Mouse (Mus musculus): ENCODE results near the gene Barhl2. TPM values are rescaled to one million over a fixed set of nuclear protein-coding genes. Genes with fewer than 3 reads are reported as not detected.

Gene Barhl2
- polyA plus RNA-seq, 1 experiment: 0.03 TPM

DNA sequence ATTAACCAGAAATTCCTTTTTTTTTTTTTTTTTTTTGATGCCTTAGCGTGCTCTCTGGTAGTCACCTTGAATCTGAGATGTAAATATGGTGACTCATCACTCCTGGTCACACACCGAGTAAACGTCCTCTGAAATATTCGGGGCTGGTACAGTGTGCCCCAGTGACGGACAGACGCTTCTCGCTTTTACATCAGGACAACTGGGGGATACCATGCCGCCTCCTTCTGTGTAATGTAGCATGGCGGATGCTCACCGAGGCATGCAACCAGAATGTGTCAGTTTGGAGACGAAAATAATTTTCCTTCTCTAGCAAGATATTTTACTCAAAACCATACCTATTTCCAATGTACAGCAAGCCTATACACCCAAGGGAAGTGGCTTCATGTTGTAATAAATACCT is 37.6 kb downstream of the Barhl2 start:
- H3K4me1 ChIP-seq: no peaks in the 10 kb centered on the region
- no peaks in the 10 kb centered on the region for H3K36me3 ChIP-seq (replicated peaks; ENCODE audit: low read length)
- TF ChIP-seq FLI1 (IDR thresholded peaks at IDR 0.05; ENCODE audit: low read length): no peak
- no peak for TF ChIP-seq GATA1 (IDR thresholded peaks at IDR 0.05; ENCODE audit: borderline replicate concordance, low read length)
- no peaks in the 10 kb centered on the region for H3K9me3 ChIP-seq
- no peak overlapping the region for H3K4me3 ChIP-seq (replicated peaks)
- no peaks in the 10 kb centered on the region for H3K27me3 ChIP-seq (replicated peaks)

DNA sequence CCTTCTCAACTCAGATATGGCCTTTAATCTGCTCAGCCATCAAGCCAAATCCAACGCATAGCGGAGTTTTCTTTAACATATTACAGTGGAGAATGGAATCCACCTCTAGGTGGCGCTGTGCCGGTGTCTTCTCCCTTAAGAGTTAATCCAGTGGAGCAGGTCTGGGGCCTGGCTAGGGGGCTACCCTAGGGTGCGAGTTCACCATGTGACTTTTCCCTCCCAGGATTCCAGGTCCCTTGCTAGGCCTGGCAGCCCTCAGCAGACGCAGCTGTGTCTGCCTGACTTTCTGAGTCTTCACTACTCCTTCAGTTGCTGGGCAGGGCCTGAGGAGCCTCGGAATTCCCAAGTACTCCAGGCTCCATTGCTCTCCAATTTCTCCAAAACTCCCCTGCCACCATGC is 40.8 kb downstream of the Barhl2 start:
- Histone ChIP-seq H3K9me3 (no peaks in the 10 kb centered on the region), H3K36me3 (replicated peaks; ENCODE audit: low read length) (no peaks in the 10 kb centered on the region), H3K27me3 (replicated peaks) (no peaks in the 10 kb centered on the region), H3K4me1 (peaks cover 3% of the 10 kb centered on the region; the same call in 1 of the 2 replicates), H3K4me3 (replicated peaks) (no peak overlapping the region)
- TF ChIP-seq GATA1 (IDR thresholded peaks at IDR 0.05; ENCODE audit: borderline replicate concordance, low read length) (no peak), FLI1 (IDR thresholded peaks at IDR 0.05; ENCODE audit: low read length) (no peak)

DNA sequence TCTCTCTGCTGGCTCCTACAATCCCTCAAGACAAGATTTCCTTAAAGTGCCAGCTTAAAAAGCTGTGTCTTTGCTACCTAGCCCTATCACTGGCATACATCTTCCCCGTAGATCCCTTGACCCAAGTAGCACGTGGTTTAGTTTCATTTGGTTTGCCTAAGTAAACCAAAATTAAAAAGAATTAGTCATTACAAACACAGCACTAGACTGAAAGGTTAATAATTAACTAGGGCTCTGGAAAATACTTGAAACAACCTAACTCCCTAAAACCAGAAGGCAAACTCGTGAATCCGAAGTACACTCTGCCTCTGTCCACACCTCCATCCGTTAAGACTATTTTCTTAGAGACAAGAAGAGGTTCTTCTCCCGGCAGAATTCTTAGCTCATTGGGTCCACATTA is 41.4 kb downstream of the Barhl2 start:
- H3K9me3 ChIP-seq: 0 out of 2 replicates have a peak, but pooled peaks cover 2% of the 10 kb centered on the region

DNA sequence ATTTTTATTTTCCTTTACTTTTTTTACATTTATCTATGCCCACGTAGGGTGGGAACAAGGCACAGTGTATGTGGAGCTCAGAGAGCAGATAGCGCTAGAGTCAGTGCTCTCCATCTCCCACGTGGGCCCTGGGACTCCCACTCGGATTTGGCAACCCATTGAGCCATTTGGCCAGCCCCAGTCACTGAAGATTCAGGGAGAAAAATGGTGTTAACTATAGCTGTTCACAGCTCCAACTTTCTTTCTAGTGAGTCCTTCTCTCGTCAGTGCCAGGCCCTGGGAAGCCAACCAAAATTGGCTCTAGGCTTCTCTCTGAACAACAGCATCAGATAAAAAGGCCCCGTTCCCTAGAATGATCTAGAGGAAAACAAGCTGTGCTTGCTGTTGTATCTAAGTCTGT is 42.2 kb downstream of the Barhl2 start:
- H3K4me3 ChIP-seq (replicated peaks): no peak overlapping the region
- peaks cover 3% of the 10 kb centered on the region; the same call in 1 of the 2 replicates for H3K4me1 ChIP-seq
- 0 out of 2 replicates have a peak, but pooled peaks cover 4% of the 10 kb centered on the region for H3K9me3 ChIP-seq
- TF ChIP-seq GATA1 (IDR thresholded peaks at IDR 0.05; ENCODE audit: borderline replicate concordance, low read length): no peak
- no peak for TF ChIP-seq FLI1 (IDR thresholded peaks at IDR 0.05; ENCODE audit: low read length)
- no peaks in the 10 kb centered on the region for H3K27me3 ChIP-seq (replicated peaks)
- H3K36me3 ChIP-seq (replicated peaks; ENCODE audit: low read length): no peaks in the 10 kb centered on the region

More for the DNA sequence above, 41.4 kb downstream of the Barhl2 start:
- no peaks in the 10 kb centered on the region for H3K27me3 ChIP-seq (replicated peaks)
- H3K36me3 ChIP-seq (replicated peaks; ENCODE audit: low read length): no peaks in the 10 kb centered on the region
- peaks cover 3% of the 10 kb centered on the region; the same call in 1 of the 2 replicates for H3K4me1 ChIP-seq
- TF ChIP-seq FLI1 (IDR thresholded peaks at IDR 0.05; ENCODE audit: low read length) (no peak), GATA1 (IDR thresholded peaks at IDR 0.05; ENCODE audit: borderline replicate concordance, low read length) (no peak)
- H3K4me3 ChIP-seq (replicated peaks): no peak overlapping the region

DNA sequence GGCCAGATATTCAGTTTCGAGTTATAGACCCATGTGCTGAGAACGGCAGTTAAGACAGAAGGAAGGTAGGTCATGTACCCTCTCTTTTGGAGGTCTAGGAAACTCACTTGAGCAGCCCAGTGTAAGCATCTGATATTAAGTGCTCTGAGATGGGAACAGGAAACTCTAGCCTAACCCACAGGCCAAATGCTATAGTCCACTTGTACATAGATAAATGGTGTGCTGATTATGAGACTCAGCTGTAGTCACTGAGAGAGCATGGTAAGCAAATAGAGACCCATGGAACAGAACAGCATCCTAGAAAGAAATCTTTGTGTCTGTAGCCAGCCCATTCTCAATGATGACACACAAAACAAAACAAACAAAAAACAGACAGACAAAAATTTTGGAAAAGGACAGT is 55.2 kb downstream of the Barhl2 start:
- peaks cover 15% of the 10 kb centered on the region for H3K9me3 ChIP-seq
- no peak overlapping the region for H3K4me3 ChIP-seq (replicated peaks)
- H3K4me1 ChIP-seq: no peaks in the 10 kb centered on the region
- no peaks in the 10 kb centered on the region for H3K27me3 ChIP-seq (replicated peaks)
- no peak for TF ChIP-seq GATA1 (IDR thresholded peaks at IDR 0.05; ENCODE audit: borderline replicate concordance, low read length)
- TF ChIP-seq FLI1 (IDR thresholded peaks at IDR 0.05; ENCODE audit: low read length): no peak
- no peaks in the 10 kb centered on the region for H3K36me3 ChIP-seq (replicated peaks; ENCODE audit: low read length)

Other genes starting within 250 kb of the Barhl2 start
- gene Gm17304, start 150.9 kb upstream of the Barhl2 start, polyA plus RNA-seq (2012; ENCODE audit: insufficient read depth, low replicate concordance): not detected in 2 replicates
- 14.7 and 17.4 TPM in 2 replicates for gene Zfp644, start 239.1 kb upstream of the Barhl2 start, polyA plus RNA-seq (2012; ENCODE audit: insufficient read depth, low replicate concordance)